In genomic region chr17:62458964-62459363, GRCm38 (mm10) we compare ENCODE assay signal across 9 mouse cellular contexts.
DNase-seq lines count a peak whose midpoint lies in the region; ATAC-seq and TF ChIP-seq lines count a peak whose summit lies in the region.
"Had no signal": no experiment of that assay in that cellular context is flagged by ENCODE, and none has a peak within 500 bp of the region (broad histone marks: within the 10 kb centered on the region; RNA-seq: fewer than 3 reads in every experiment).

No protein-coding gene starts in this region.

- no peak overlapping the region for H3K9ac ChIP-seq in liver, adult 2 months (ENCODE audit: low read depth, low read length)
- H3K9ac ChIP-seq in liver, embryonic 12.5 days, result no peak overlapping the region
- no peak overlapping the region for H3K9ac ChIP-seq in embryonic facial prominence, embryonic 11.5 days (replicated peaks; ENCODE audit: low read length)
- H3K9ac ChIP-seq in limb, embryonic 11.5 days (ENCODE audit: low read length), result no peak overlapping the region
- H3K9ac ChIP-seq: neural tube, embryonic 12.5 days had no signal

- H3K36me3 ChIP-seq in liver, adult 2 months (ENCODE audit: control insufficient read depth, insufficient read depth, low read length), result no peaks in the 10 kb centered on the region
- H3K36me3 ChIP-seq in liver, embryonic 12.5 days, result no peaks in the 10 kb centered on the region
- no peaks in the 10 kb centered on the region for H3K36me3 ChIP-seq in embryonic facial prominence, embryonic 11.5 days (replicated peaks; ENCODE audit: control insufficient read depth, insufficient read depth, low read depth, low read length)
- H3K36me3 ChIP-seq in limb, embryonic 11.5 days (ENCODE audit: control insufficient read depth, insufficient read depth, low read length), result no peaks in the 10 kb centered on the region
- H3K36me3 ChIP-seq: neural tube, embryonic 12.5 days had no signal

- no peak overlapping the region for H3K4me2 ChIP-seq in liver, embryonic 12.5 days
- H3K4me2 ChIP-seq in embryonic facial prominence, embryonic 11.5 days (ENCODE audit: low read depth, low read length), result no peak overlapping the region
- no peak overlapping the region for H3K4me2 ChIP-seq in limb, embryonic 11.5 days (ENCODE audit: low read depth, severe bottlenecking)
- H3K4me2 ChIP-seq: neural tube, embryonic 12.5 days had no signal

- 0 out of 2 replicates have a peak, but pooled peaks have one; percentile 8 for TF ChIP-seq CTCF in liver, adult 2 months (IDR thresholded peaks at IDR 0.05; ENCODE audit: low read depth, low read length)

- no peak for TF ChIP-seq POLR2A in liver, adult 2 months (IDR thresholded peaks at IDR 0.05; ENCODE audit: extremely low read depth, insufficient read depth, low read length)

- no peak for ATAC-seq in liver, embryonic 12.5 days
- ATAC-seq in embryonic facial prominence, embryonic 11.5 days (replicated peaks; ENCODE audit: insufficient number of reproducible peaks, low FRiP score, low TSS enrichment, low read depth), result no peak
- ATAC-seq in limb, embryonic 11.5 days (ENCODE audit: insufficient number of reproducible peaks, low FRiP score, low TSS enrichment, low read depth), result no peak
- ATAC-seq in inflammation-experienced regulatory T-cells, adult 6 months, result no peak

- H3K9me3 ChIP-seq in liver, embryonic 12.5 days (replicated peaks), result no peaks in the 10 kb centered on the region
- H3K9me3 ChIP-seq in embryonic facial prominence, embryonic 11.5 days (replicated peaks; ENCODE audit: control insufficient read depth, low read length), result no peaks in the 10 kb centered on the region
- H3K9me3 ChIP-seq in limb, embryonic 11.5 days (ENCODE audit: control insufficient read depth, low read length), result no peaks in the 10 kb centered on the region
- H3K9me3 ChIP-seq: neural tube, embryonic 12.5 days had no signal

- no peaks in the 10 kb centered on the region for H3K79me2 ChIP-seq in liver, adult 2 months (ENCODE audit: control insufficient read depth, insufficient read depth, low read length)

- no peak overlapping the region for H3K27ac ChIP-seq in liver, adult 2 months (replicated peaks; ENCODE audit: insufficient read depth, low read depth, low read length)
- no peak overlapping the region for H3K27ac ChIP-seq in liver, embryonic 12.5 days
- H3K27ac ChIP-seq in embryonic facial prominence, embryonic 11.5 days (replicated peaks; ENCODE audit: low read depth, low read length), result no peak overlapping the region
- no peak overlapping the region for H3K27ac ChIP-seq in limb, embryonic 11.5 days (replicated peaks; ENCODE audit: low read depth, low read length)
- H3K27ac ChIP-seq: neural tube, embryonic 12.5 days had no signal

- 40% methylated on average over 7 of the region's 7 CpGs for WGBS in liver, adult 2 months
- WGBS in liver, embryonic 12.5 days (ENCODE audit: insufficient replicate concordance), result 33% methylated on average over 7 of the region's 7 CpGs
- 40% methylated on average over 7 of the region's 7 CpGs for WGBS in embryonic facial prominence, embryonic 11.5 days
- WGBS in limb, embryonic 11.5 days, result 38% methylated on average over 7 of the region's 7 CpGs

- no peaks in the 10 kb centered on the region for H3K27me3 ChIP-seq in liver, adult 2 months (ENCODE audit: control insufficient read depth, insufficient read depth, low read length)
- H3K27me3 ChIP-seq in liver, embryonic 12.5 days (replicated peaks), result no peaks in the 10 kb centered on the region
- H3K27me3 ChIP-seq in embryonic facial prominence, embryonic 11.5 days (ENCODE audit: control insufficient read depth, insufficient read depth, low read length), result no peaks in the 10 kb centered on the region
- H3K27me3 ChIP-seq in limb, embryonic 11.5 days (ENCODE audit: control insufficient read depth, insufficient read depth, low read length), result no peaks in the 10 kb centered on the region
- H3K27me3 ChIP-seq: neural tube, embryonic 12.5 days had no signal

- DNase-seq in liver, adult 2 months (ENCODE audit: extremely low read depth, low read depth, low spot score), result peak; percentile 39
- peak; percentile 52 for DNase-seq in adrenal gland, adult 8-10 months
- DNase-seq in embryonic facial prominence, embryonic 11.5 days (ENCODE audit: low spot score), result peak; percentile 85
- DNase-seq in kidney, adult 8-10 months, result peak; percentile 28 to 70
- peak; percentile 74 for DNase-seq in limb, embryonic 11.5 days (ENCODE audit: low spot score)
- peak; percentile 29 to 57 for DNase-seq in right cerebral cortex, postnatal 10 days (ENCODE audit: low spot score in 2 of 2)

- H3K4me3 ChIP-seq in liver, adult 2 months (ENCODE audit: insufficient read depth, low read depth, low read length), result no peak overlapping the region
- no peak overlapping the region for H3K4me3 ChIP-seq in liver, embryonic 12.5 days
- H3K4me3 ChIP-seq in embryonic facial prominence, embryonic 11.5 days (ENCODE audit: low read depth, low read length), result no peak overlapping the region
- no peak overlapping the region for H3K4me3 ChIP-seq in limb, embryonic 11.5 days (ENCODE audit: low read depth, low read length)
- H3K4me3 ChIP-seq: neural tube, embryonic 12.5 days had no signal

- no peaks in the 10 kb centered on the region for H3K4me1 ChIP-seq in liver, adult 2 months (ENCODE audit: control insufficient read depth, insufficient read depth, low read length)
- H3K4me1 ChIP-seq in liver, embryonic 12.5 days, result no peaks in the 10 kb centered on the region
- no peaks in the 10 kb centered on the region for H3K4me1 ChIP-seq in embryonic facial prominence, embryonic 11.5 days (ENCODE audit: control insufficient read depth, insufficient read depth, low read length)
- no peaks in the 10 kb centered on the region for H3K4me1 ChIP-seq in limb, embryonic 11.5 days (ENCODE audit: control insufficient read depth, insufficient read depth, low read length)
- H3K4me1 ChIP-seq: neural tube, embryonic 12.5 days had no signal
